Mouse (Mus musculus) heart, adult 2 months (tissue): ENCODE data around the gene Olfr313.

Experiments used
- CTCF ChIP-seq: fragments of 200-600 bp; IDR thresholded peaks from 2 replicates; pipeline ENCODE4 v1.8.1; 2022; ENCODE audit warnings: antibody characterized with exemption, mild to moderate bottlenecking, moderate library complexity
- EP300 ChIP-seq: fragments of 200-500 bp; IDR thresholded peaks from 2 replicates; pipeline ENCODE4 v1.6.1; 2011; ENCODE audit warnings: low read depth, low read length, control low read depth; ENCODE audit not compliant: insufficient read depth

DNA sequence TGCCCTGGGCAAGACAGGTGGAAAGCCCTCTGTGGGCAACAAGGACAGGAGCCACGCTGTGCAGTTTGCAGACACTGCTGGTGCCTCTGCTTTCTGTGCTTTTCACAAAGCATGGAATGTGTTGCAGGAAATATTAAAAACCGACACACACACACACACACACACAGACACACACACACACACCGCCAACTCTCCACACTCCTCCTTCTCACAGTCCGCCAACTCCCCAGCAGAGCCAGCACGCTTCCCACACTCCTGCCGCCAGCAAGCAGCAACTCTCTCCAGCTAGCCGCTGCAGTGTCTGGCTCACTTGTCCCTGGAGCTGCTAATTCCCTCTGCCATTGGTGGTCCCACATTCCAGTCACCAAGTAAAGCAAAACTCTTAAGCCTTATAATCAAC lies 17.9 kb upstream of the Olfr313 start:
- no peak for TF ChIP-seq CTCF
- no peak for TF ChIP-seq EP300
